Mouse (Mus musculus): ENCODE measurements around the gene Apom.
"Not testable (repeated sequence)": the region's sequence is repeated elsewhere in the genome, so short reads cannot be mapped to it uniquely, and the experiment has no call there.

- TF ChIP-seq CTCF (IDR thresholded peaks at IDR 0.05 in 2 of 3, conservative IDR thresholded peaks at IDR 0.05 in 1 of 3; ENCODE audit: control insufficient read depth in 1 of 3, insufficient read depth in 1 of 3, low read depth in 2 of 3, low read length in 3 of 3, poor library complexity in 1 of 3, severe bottlenecking in 1 of 3); ZC3H11A (IDR thresholded peaks at IDR 0.05; ENCODE audit: low read depth, low read length); ETS1 (IDR thresholded peaks at IDR 0.05; ENCODE audit: low read depth, low read length): not testable (repeated sequence)
Measured at GRCm38 (mm10) chr17:35124261-35124896, 7.5 kb downstream of the Apom start.
